Mouse (Mus musculus) neutrophil, adult 5-6 weeks (primary cell): ENCODE measurements around the gene Defb26. TPM values are rescaled to one million over a fixed set of nuclear protein-coding genes. Genes with fewer than 3 reads are reported as not detected.

Experiments used
- ATAC-seq: fragments of 151-379, 151-347 bp; 2 replicates; pipeline ENCODE4 v1.8.0; 2017; ENCODE audit warnings: mild to moderate bottlenecking, moderate TSS enrichment; ENCODE audit not compliant: insufficient number of reproducible peaks, poor library complexity, low FRiP score, severe bottlenecking; ENCODE audit errors: extremely low read depth
- total RNA-seq: library from RNA; stranded (forward); fragments of 200-1000 nt; gene quantifications from 2 replicates; pipeline ENCODE4 v1.2.3, GENCODE M21; 2017

Gene Defb26
- total RNA-seq, 1 experiment from 2014 or later: not detected

DNA sequence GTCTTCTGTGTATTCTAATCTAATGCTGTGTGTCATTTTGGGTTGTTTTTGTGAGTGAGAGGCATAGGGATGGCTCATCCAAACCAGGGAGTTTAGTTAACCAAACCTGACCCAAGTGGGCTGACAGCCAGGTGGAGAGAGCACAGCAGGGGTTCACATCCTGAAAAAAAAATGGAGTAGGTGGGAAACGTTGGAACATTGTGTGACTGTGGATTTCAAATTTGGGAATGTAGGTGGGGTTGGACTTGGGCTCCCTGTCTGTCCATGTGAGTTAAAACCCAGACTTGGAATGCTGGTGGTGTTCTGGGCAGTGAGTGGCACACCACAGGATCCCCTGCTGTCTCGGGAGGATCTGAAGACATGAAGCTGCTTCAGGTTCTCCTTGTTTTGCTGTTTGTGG is 34.7 kb downstream of the Defb26 start, which contains the start of gene Defb20:
Gene Defb20, plus strand, starts transcription at position 301 of the 400 bp plus-strand sequence.
- no peak for ATAC-seq

DNA sequence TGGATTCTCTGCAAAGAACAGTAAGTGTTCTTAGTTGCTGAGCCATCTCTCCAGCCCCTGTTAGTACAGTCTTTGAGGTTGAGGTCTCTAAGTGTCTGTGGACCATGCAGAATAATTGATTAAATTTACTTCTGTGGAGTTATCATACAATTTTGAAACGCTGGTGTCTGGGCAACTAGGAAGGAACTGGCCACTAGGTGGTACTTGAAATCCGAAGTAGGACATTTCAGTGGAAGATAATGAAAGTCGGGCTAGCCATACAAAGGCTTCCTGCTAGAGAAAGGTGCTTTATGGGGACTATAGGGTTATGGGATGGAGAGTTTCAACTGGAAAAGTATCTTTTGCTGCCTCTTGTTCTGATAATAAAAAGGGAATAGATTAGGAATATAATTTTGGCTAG is 39.1 kb downstream of the Defb26 start:
- ATAC-seq: no peak

DNA sequence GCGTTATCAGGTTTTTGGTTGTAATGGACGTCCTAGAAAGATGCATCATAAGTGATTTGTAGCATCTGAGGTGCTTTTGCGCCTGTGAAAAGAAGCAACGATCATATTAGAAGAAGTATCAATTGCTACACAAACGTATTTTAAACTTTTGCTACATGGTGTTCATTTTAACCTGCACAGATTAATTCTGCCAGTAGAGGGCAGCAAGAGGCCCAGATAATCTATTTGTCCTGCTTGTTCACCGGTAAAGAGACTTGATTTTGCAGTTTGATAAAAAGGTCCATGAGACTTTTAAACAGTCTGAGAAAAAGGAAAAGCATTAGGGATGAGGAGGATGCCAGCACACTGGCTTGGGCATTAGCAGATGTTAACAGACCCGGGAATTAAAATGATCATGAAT is 40.5 kb downstream of the Defb26 start:
- no peak for ATAC-seq

DNA sequence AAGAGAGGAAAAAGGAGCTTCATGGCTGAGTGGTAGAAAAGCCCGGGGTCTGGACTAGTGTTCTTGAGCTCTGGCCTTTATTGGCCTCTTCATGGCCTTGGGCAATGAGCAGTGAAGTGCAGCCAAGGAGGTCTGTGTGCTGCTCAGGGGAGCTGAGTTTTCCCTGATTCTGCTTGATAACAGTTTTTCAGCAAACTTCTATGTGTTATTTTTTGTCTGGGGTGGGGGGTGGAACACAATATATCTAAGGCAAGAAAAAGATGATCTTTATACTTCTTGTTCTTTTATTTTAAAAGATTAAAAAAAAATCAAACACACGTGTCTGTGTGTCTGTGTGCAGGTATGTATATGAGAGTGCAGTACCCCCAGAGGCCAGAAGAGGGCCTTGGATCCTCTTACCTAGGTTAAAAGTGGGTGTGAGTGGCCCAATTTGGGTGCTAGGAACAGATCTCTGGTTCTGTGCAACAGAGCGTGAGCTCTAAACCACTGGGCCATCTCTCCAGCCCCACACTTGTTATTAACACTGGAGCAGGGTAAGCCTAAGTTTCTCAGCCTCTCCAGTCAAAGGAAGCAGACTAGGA is 46.8 kb downstream of the Defb26 start, which contains the start of gene Defb23:
Gene Defb23, minus strand, starts transcription at position 51 of the 581 bp plus-strand sequence.
- ATAC-seq: no peak

DNA sequence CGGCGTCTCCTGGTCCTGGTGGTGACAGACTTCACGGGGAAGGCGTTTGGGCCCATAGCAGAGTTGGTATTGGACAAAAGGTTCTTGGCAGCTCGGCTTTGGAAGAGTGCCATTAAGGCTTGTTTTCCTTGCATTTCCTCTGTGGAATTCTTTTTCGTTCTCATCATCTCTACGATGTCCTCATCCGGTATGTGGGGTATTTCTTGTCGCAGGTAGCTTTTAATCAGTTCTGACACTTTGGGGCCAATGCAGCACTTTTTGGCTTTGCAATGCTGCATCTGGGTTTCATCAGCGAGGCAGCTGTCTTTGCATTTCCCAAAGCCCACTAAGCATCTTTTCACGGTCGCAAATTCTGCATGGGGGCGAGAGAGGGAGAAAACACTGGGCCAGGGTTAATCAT is 52.3 kb downstream of the Defb26 start:
- ATAC-seq: no peak

Other genes starting within 250 kb of the Defb26 start
- 51.4 and 60.4 TPM in 2 replicates for gene Tbc1d20, start 217.9 kb downstream of the Defb26 start, total RNA-seq
- gene Rbck1, start 179.0 kb downstream of the Defb26 start, total RNA-seq: 90.7 and 112 TPM in 2 replicates
- 0.37 and 2.1 TPM in 2 replicates for gene Trib3, start 167.7 kb downstream of the Defb26 start, total RNA-seq
- gene Nrsn2, start 135.1 kb downstream of the Defb26 start, total RNA-seq: not detected in 2 replicates
- 0.70 and 1.4 TPM in 2 replicates for gene Sox12, start 113.6 kb downstream of the Defb26 start, total RNA-seq
- gene Zcchc3, start 96.7 kb downstream of the Defb26 start, total RNA-seq: 0.98 and 1.5 TPM in 2 replicates
- not detected in 2 replicates for gene 6820408C15Rik, start 96.1 kb downstream of the Defb26 start, total RNA-seq
- gene Defb23, start 47.1 kb downstream of the Defb26 start, total RNA-seq: not detected in 2 replicates
- gene Defb20, start 34.6 kb downstream of the Defb26 start, total RNA-seq: not detected in 2 replicates
- gene Defb22, start 21.6 kb downstream of the Defb26 start, total RNA-seq: not detected in 2 replicates
- not detected in 2 replicates for gene Defb28, start 6.6 kb upstream of the Defb26 start, total RNA-seq
- not detected in 2 replicates for gene Defb29, start 28.4 kb upstream of the Defb26 start, total RNA-seq
- gene Gm17416, start 57.6 kb upstream of the Defb26 start, total RNA-seq: not detected in 2 replicates
- not detected in 2 replicates for gene Defb21, start 61.1 kb upstream of the Defb26 start, total RNA-seq
- gene Defb19, start 68.6 kb upstream of the Defb26 start, total RNA-seq: not detected in 2 replicates
- gene Defb45, start 87.7 kb upstream of the Defb26 start, total RNA-seq: not detected in 2 replicates
- not detected in 2 replicates for gene Defb36, start 92.6 kb upstream of the Defb26 start, total RNA-seq
- gene Defb25, start 111.4 kb upstream of the Defb26 start, total RNA-seq: not detected in 2 replicates
- gene Rem1, start 115.3 kb upstream of the Defb26 start, total RNA-seq: 0.35 and 2.1 TPM in 2 replicates
- 89.7 and 95.5 TPM in 2 replicates for gene H13, start 157.8 kb upstream of the Defb26 start, total RNA-seq
- gene Mcts2, start 175.3 kb upstream of the Defb26 start, total RNA-seq: 16.4 and 17.1 TPM in 2 replicates
- 16.2 and 19.4 TPM in 2 replicates for gene Id1, start 224.6 kb upstream of the Defb26 start, total RNA-seq
- gene Cox4i2, start 242.5 kb upstream of the Defb26 start, total RNA-seq: not detected in 2 replicates